Mouse (Mus musculus): ENCODE results near the gene Pdzk1.

The Pdzk1 gene

DNA sequence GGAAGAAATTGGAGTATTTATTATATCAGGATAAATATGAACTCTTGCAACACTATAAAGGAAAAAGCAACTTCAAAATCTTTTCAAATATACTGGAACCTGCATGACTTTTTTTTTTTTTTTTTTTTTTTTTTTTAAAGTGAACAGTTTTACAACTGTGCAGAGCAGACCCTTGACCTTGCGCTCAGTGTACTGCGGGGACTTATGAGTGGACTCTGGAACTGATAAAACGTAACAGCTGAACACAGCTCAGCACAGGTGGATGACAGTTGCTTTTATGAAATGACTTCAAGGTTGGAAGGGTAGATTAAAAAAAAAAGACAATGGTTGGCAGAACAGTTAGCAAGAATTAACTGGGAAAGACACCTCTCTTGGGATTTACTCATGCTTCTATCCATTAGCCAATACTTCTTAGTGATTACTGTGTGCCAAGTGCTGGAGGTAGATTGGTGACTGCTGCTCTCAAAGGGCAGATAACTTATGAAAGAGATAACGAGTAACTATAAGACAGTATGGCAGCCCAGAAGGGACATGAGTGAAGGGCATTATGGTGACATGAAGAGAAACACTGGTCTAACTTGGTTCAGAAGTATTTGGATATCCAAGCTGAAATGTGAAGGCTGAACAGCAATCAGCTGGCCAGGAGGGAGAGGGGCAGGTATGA, 73.4 kb downstream of the Pdzk1 start:
- no peak for DNase-seq

DNA sequence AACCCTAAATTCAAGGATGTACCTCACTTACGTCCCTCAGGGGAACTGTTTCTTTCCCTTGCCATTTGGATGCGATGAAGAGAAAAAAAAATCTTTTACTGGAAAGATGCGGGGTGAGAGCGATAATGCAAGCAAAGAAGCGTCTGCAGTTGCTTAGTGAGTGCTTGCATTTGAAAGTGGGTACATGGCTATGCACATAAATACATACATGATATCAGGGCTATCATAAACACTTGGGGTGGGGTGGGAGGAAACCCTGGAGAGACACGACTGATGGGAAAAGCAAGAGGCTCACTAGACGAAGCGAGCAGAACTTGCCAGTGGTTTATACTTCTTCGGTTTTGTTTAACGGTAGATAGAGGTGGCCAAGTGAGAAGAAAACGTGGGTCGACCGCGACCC, 75.3 kb downstream of the Pdzk1 start, which contains the start of gene Gja5:
TSS of gene Gja5 (plus strand) at position 301 of the 400 bp plus-strand sequence.
- no peak for DNase-seq

- peak; percentile 96 for DNase-seq
These were observed 75.9 kb downstream of the Pdzk1 start, which contains the start of gene Gpr89 for GRCm38 (mm10) chr3:96904851-96905541. Gene Gpr89, minus strand, starts transcription at chr3:96905346.

GRCm38 (mm10) chr3:96905592-96905991, 76.5 kb downstream of the Pdzk1 start:
- no peak for DNase-seq

All from kidney, postnatal 14 days (tissue).